Mouse (Mus musculus) layer of hippocampus, adult 2 months (tissue): ENCODE data around the gene Pigyl. TPM values are rescaled to one million over a fixed set of nuclear protein-coding genes. Genes with fewer than 3 reads are reported as not detected.

Source experiments
- DNase-seq, 2 experiments: peaks; one replicate each; pipeline ENCODE4 v3.0.0; 2022; ENCODE audit warnings: low spot score in 2 of 2
- H3K27ac ChIP-seq: fragments of 200-600 bp; 2 replicates; pipeline ENCODE4 v1.8.1; 2022
- H3K4me3 ChIP-seq: fragments of 200-600 bp; 2 replicates; pipeline ENCODE4 v1.8.1; 2022; ENCODE audit warnings: mild to moderate bottlenecking
- CTCF ChIP-seq: fragments of 200-600 bp; conservative IDR thresholded peaks from 2 replicates; pipeline ENCODE4 v1.8.1; 2022; ENCODE audit warnings: antibody characterized with exemption, mild to moderate bottlenecking, moderate library complexity
- microRNA-seq, 2 experiments: library from miRNA; unstranded; fragments of <30 nt; microRNA quantifications; one replicate each; pipeline ENCODE4 v1.2.0; 2021
- total RNA-seq, 2 experiments: library from RNA; stranded (reverse); gene quantifications; 2 replicates each; pipeline ENCODE4 v1.2.3; 2021

Pigyl gene
- total RNA-seq, 2 experiments from 2014 or later, result 49.0 to 50.5 TPM

DNA sequence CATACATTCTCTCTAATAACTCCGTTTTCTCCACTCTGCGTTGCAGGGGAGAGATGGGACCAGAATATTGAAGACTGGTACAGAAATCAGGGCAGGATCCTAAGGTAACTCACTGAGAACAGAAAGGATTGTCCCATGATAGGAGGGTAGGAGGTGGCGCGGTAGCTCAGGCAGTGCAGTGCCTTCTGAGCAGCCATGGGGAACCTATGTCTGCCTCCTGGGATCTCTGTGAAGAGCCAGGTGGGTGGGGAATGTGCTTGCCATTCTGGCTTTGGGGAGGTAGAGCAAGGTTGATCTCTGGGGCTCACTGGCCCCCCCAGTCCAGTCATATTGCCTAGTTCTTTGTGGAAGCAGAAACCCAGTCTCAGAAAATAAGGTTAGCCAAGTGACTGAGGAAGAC lies 11.1 kb downstream of the Pigyl start:
- Histone ChIP-seq H3K4me3 (no peak overlapping the region), H3K27ac (no peak overlapping the region)
- no peak for DNase-seq
- TF ChIP-seq CTCF, result no peak

DNA sequence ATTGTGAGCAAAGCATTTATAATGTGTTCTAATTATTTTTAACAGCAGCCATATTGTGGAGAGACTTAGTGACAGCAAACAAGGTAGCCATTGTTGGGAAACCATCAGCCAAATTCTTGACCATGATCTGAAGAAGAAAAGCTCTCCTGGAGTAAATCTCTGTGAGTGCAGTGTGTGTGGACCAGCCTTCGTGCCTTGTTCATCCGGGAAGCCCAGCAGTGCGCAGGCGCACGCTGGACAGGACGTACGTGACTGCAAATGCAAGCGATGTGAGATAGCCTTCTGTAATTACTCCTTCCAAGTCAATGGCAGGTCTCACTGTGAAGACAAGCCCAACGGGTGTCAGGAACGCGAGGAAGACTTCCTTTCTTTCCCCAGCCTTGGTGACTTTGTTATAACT lies 12.7 kb downstream of the Pigyl start:
- no peak for DNase-seq
- no peak overlapping the region for H3K27ac ChIP-seq
- no peak overlapping the region for H3K4me3 ChIP-seq
- TF ChIP-seq CTCF, result no peak

DNA sequence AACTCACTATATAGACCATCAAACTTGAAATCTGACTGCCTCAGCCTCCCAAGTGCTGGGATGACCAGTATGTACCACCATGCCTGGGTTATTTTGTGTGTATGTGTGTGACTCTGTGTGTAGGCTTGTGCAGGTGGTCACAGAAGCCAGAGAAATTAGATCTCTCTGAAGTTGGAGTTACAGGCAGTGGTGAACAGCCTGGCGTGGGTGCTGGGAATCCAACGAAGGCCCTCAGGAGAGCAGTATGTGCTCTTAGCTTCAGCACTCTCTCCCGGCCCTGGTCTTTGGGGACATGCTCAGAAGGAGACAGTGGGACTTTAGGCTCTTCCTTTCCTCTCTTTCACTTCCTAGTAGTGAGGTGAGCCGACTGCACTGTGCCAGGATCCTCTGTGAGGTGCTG lies 15.7 kb downstream of the Pigyl start:
- Histone ChIP-seq H3K27ac (no peak overlapping the region), H3K4me3 (no peak overlapping the region)
- TF ChIP-seq CTCF, result no peak
- DNase-seq, result no peak

DNA sequence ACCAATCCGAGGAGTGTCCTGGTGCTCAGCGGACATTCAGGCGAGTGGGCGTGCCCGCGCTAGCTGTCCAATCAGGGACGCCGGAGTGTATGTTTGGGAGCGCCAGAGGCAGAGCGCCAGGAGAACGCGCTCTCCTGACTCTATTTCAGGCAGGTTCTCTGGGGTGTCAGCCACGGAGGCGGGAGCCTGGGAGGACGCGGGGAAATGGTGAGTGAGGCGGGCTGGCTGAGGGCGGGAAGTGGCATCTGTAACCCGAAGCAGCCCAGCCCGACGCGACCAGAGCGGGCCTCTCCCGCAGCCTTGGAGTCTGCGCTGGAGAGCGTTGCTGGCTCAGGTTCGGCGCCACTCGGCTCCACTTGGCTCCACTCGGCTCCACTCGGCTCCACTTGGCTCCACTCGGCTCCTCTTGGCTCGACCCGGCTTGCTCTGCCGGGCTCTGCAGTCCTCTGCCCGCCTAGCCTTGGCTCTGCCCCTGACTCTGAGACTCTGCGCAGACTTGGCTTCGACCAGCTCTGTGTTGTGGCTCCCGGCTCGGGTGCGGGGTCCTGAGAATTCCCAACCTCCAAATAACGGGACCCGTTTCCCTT lies 31.5 kb downstream of the Pigyl start, which contains the start of gene Zfp872:
Zfp872 (plus strand) TSS at position 66 of the 587 bp plus-strand sequence.
- Histone ChIP-seq H3K27ac (no peak within 1 kb of the TSS), H3K4me3 (peak within 1 kb of the TSS; percentile 48)
- TF ChIP-seq CTCF, result no peak
- peak in 1 of 2 experiments; percentile 11 for DNase-seq

DNA sequence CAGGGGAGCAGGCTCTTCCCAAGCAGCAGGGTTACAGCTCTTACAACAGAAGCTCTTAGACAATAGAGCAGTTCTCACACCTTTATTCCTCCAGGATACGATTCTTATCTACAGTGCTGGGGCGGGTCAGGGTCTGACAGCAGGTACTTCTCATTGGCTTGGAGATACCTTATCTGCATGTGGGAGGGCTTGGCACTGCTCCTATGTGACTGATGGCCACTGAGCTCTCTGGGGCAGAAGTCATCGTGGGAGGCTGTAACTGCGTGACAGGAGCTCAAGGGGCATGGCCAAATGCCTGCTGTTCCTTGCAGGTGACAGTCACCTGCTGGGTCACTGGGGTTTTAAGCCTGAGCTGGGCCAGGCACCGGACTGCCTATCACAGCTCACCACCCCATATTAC lies 39.8 kb downstream of the Pigyl start:
- DNase-seq, result no peak
- Histone ChIP-seq H3K27ac (no peak overlapping the region), H3K4me3 (no peak overlapping the region)
- TF ChIP-seq CTCF, result no peak

Small RNAs within 50 kb of the gene (microRNA-seq; reads per million reads assigned to microRNA genes)
- gene Mir7084, result 0 to 1.8 reads per million in 2 experiments

Other genes starting within 250 kb of the Pigyl start
- gene Rab3d, start 238.7 kb upstream of the Pigyl start, total RNA-seq, result 10 to 100 TPM; 16.7 to 18.8 TPM
- 10 to 100 TPM; 18.9 to 21.4 TPM for gene Ccdc159, start 229.4 kb upstream of the Pigyl start, total RNA-seq
- 10 to 100 TPM; 44.4 to 45.9 TPM for gene Tmem205, start 229.3 kb upstream of the Pigyl start, total RNA-seq
- 100 to 1,000 TPM; 297 to 300 TPM for gene Plppr2, start 219.8 kb upstream of the Pigyl start, total RNA-seq
- 10 to 100 TPM; 14.8 to 15.9 TPM for gene Swsap1, start 201.1 kb upstream of the Pigyl start, total RNA-seq
- 1 to 10 TPM; 7.8 to 9.1 TPM for gene Epor, start 193.3 kb upstream of the Pigyl start, total RNA-seq
- 1 to 10 TPM; 2.9 to 3.8 TPM for gene Rgl3, start 167.4 kb upstream of the Pigyl start, total RNA-seq
- 1 to 10 TPM; 8.5 to 9.2 TPM for gene Ccdc151, start 154.2 kb upstream of the Pigyl start, total RNA-seq
- 100 to 1,000 TPM; 106 to 111 TPM for gene Prkcsh, start 154.0 kb upstream of the Pigyl start, total RNA-seq
- gene Elavl3, start 104.8 kb upstream of the Pigyl start, total RNA-seq, result 100 to 1,000 TPM; 156 to 160 TPM
- gene Gm49318, start 85.6 kb upstream of the Pigyl start, total RNA-seq, result 1 to 10 TPM; 2.2 to 6.3 TPM
- gene Zfp653, start 85.5 kb upstream of the Pigyl start, total RNA-seq, result 10 to 100 TPM; 22.3 to 25.2 TPM
- 10 to 100 TPM; 44.7 to 47.2 TPM for gene Ecsit, start 71.4 kb upstream of the Pigyl start, total RNA-seq
- 1 to 10 TPM in 1 of 2 experiments, under 1 TPM in 1; 0.44 to 1.4 TPM for gene Cnn1, start 57.6 kb upstream of the Pigyl start, total RNA-seq
- 10 to 100 TPM; 54.6 to 54.8 TPM for gene Elof1, start 39.7 kb upstream of the Pigyl start, total RNA-seq
- under 1 TPM; 0.27 to 0.69 TPM for gene Acp5, start 21.1 kb upstream of the Pigyl start, total RNA-seq
- gene Zfp872, start 31.2 kb downstream of the Pigyl start, total RNA-seq, result under 1 TPM in 1 of 2 experiments, not detected in 1; 0.42 TPM
- gene Zfp809, start 68.9 kb downstream of the Pigyl start, total RNA-seq, result 10 to 100 TPM; 26.0 to 26.4 TPM
- 1 to 10 TPM; 6.4 to 6.7 TPM for gene Zfp599, start 103.0 kb downstream of the Pigyl start, total RNA-seq
- 10 to 100 TPM; 19.9 to 23.2 TPM for gene Zfp810, start 150.8 kb downstream of the Pigyl start, total RNA-seq
- 10 to 100 TPM; 17.4 to 21.5 TPM for gene Anln, start 232.3 kb downstream of the Pigyl start, total RNA-seq